Mouse (Mus musculus) cerebellum, adult 2 months (tissue): Measurements from ENCODE around the gene Nr2c2.

Source experiments
- CTCF ChIP-seq: fragments of 200-500 bp; IDR thresholded peaks from 2 replicates; pipeline ENCODE4 v1.5.1; 2011; ENCODE audit warnings: low read depth, mild to moderate bottlenecking, control low read depth, low read length, moderate library complexity, borderline replicate concordance; ENCODE audit not compliant: insufficient read depth
- POLR2A ChIP-seq: fragments of 200-500 bp; IDR thresholded peaks from 2 replicates; pipeline ENCODE4 v1.6.1; 2011; ENCODE audit warnings: low read length, control low read depth, borderline replicate concordance; ENCODE audit not compliant: insufficient read depth

GRCm38 (mm10) chr6:92080730-92081129 is 10.5 kb upstream of the Nr2c2 start:
- TF ChIP-seq CTCF (no peak), POLR2A (no peak)
